Mouse (Mus musculus): ENCODE data around the gene Rock2.

The Rock2 gene
- long read RNA-seq, experiment 1, partial matches to known transcripts: 11 of 13 reads
- long read RNA-seq, experiment 1, other reads (novel, unspliced or antisense): 2 of 13 reads
- long read RNA-seq, experiment 2, partial matches to known transcripts: 15 of 22 reads
- long read RNA-seq, experiment 2, other reads (novel, unspliced or antisense): 7 of 22 reads

DNA sequence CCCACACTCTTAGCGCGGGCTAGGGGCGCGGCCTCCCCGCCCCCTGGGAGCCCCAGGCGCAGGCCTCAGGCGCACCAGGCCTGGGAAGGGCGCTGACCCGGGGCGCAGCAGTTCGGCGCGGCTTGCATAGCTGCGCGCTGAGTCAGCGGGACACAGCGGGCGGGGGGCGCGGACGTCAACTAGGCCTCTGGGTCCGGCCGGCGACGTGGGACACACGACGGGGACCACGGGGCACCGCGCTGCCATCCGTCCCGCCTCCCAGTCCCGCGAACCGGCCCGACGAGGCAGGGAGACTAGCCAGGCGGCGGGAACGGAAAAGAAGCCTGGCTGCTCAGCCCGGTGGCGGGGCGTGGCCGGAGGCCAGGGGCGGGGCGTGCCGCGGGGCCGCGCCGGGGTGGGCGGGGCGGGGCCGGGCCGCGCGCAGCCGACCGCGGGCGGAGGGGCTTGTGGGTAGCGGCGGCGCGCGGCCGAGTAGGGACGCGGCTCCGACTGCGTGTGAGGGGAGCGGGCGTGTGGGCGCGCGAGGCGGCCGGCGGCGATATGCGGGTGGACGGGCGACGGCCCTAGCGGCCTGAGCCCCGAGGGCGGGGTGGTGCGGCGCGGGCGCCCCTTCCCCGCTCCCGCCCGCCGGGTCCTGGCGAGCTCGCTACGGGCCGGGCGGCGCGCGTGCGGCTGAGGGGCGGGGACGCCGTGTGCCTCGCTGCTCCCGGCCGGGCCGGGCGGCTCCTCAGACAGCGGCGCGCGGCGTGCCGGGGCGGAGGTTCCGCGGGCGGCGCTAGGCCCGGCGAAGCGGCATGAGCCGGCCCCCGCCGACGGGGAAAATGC lies at the start of gene Rock2:
Gene Rock2 (plus strand): TSS at position 500 of the 825 bp plus-strand sequence.
- intact Hi-C loops (cut with DNase I): loop anchor here (5.0 kb wide), 1 partner anchor 67 kb away; no protein-coding TSS in a partner anchor

DNA sequence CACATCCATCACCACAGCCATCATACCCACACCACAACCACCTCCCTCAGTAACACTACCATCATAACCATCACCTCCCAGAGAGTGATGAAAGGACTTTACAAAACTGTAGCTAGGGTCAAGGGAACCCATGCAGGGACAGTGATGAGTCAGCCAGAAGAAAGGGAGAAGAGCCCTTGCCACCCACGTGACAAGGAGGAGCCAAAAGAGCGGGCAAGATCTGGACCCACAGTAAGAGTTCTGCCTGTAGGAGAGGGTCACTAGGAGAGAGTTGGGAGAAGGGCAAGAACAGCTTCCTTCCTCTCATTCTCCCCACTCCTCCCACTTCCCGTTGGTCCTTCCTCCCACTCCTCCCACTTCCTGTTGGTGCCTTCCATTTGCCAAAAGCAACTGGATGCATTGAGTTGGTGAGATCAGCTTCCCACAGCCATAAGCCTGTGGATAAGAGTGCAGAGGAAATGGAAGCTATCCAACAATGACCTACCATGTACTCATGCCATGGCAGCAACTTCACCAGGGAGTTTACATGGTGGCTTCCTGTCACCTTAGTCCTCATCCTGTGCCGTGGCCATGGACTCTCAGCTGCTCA lies 47.4 kb upstream of the Rock2 start:
- intact Hi-C loops (cut with DNase I): no loop called here

DNA sequence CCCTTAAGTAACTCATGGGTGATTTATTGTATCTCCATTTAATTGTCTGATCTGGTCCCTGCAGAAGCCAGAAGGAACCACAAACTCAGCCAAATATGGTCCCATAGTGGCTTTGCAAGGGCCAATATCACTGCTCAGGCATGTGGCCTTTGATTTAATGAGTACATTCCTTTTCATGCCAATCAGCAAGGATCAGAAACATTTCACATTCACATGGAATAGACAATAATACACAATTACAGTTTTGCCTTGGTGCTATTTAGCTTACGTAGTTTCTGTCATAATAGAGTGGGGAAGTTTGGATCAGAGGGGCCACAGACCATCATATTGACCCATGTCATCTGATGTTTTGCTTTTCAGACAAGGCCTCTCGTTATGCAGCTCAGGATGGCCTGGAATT lies 46.2 kb upstream of the Rock2 start:
- intact Hi-C loops (cut with DNase I): no loop called here

DNA sequence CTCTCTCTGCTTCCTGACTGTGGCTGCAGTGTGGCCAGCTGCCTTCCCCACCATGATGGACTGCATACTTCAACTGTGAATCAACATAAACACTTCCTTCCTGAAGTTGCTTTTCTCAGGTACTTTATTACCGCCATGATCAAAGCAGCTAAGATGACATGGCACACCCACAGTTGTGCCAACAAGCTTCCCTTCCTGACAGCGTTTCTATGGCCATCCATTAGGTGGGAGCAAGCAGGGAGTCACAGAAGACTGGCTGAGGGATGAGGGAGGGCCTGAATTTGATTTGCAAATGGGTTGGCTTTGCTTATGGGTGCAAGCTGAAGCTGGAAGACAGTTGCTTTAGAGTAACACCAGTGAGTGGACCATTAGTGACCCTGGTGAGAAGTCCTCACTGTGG lies 44.9 kb upstream of the Rock2 start:
- intact Hi-C loops (cut with DNase I): no loop called here

DNA sequence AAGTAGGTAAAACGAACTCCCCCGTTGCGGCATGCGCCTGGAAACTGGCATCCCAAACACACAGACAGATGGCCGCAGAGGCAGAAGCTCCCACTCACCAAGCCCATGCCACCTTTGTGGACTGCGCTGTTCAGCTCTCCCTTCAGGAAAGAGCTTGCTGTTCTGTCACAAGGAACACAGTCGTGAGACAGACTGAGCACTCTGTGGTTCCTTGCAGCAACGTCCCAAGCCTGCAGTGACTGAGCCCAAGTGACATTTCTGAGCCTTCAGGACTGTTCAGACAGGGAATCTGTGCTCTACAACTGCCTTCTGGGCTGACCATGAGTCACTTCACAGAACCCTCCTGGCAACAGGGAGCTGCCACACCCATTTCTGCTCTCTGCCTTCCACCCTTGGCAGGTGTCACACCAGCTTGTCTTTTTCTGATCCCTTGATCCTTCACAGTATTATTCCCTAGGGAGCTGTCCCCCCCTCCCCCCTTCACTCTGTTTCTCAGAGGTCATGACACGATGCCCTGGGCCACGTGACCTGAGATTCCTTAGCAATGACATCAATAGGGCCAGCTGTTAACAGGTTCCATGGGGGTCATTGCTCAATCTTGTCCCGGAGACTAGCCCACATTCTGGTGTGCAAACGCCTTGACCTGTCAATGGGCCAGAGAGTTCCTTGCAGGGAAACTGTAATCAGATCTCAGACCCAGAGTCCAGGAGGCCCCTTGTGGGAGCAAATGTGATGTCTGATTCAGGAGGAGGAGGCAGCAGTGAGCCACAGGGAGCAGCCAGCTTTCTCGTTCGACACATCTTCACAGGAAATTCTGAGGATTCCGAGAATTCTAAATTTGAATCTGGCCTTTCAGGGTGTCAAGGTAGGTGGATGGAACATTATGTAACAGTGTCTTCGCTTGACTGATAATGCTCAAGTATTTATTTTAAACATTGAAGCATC lies 44.0 kb upstream of the Rock2 start:
- intact Hi-C loops (cut with DNase I): no loop called here

DNA sequence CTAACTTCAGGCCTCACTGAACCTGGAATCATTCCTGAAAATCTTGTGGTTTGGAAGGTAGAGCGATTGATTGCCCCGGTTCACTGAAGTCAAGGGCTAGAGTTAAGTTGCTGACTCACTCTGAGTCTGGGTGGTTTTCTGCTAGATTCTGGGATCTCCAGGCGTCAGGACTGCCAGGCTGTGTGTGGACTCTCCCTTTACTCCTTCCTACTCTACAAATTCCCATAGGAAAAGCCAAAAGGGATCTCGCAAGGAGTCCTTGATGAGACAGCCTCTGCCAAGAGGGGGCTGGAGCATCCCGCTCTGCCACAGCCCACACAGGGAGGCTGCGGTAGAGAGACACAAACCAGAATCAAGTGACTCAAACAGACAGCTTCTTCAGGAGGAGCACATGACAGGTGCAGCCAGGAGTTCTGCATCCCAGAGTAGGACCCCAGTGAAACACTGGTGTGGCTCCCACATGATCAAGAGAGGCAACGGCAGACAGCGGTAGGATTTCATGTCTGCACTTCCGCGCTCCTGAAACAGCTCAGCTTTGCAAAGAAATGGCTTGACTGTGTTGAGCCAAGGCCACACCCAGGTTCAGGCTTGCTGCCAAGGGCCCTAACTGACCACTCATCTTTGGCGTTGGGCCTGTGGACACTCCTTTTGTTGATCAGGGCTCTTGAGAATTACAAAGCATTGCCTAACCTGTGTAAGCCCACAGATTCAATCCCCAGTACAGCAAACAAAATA lies 41.1 kb upstream of the Rock2 start:
- intact Hi-C loops (cut with DNase I): no loop called here

DNA sequence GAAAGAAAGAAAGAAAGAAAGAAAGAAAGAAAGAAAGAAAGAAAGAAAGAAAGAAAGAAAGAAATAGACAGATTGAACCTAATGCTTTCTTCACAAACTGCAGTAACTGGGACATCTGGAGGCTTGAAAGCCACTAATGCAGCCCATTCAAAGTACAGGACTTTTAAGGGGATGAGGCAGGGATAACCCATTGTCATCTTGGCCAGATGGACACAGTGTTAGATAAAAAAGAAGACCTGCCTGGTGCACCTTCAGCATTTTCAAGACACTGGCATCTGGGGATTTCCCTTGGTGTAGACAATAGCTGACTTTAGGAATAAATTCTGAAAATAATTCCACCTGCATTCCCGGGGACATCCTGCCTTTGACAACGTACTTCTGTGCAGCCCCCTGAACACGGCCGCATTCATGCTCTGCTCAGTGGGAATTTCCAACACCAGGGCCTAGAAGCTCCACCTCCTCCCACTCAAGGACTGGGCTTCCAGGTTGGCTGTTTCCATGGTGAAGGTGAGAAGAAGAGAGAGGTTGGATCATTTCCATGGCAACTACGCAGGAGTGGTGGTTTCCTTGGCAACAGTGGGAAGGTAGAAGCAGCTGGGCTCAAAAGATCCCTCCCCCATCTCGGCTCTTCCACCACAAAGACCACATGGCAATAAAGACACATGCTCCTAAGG lies 38.9 kb upstream of the Rock2 start:
- intact Hi-C loops (cut with DNase I): no loop called here

DNA sequence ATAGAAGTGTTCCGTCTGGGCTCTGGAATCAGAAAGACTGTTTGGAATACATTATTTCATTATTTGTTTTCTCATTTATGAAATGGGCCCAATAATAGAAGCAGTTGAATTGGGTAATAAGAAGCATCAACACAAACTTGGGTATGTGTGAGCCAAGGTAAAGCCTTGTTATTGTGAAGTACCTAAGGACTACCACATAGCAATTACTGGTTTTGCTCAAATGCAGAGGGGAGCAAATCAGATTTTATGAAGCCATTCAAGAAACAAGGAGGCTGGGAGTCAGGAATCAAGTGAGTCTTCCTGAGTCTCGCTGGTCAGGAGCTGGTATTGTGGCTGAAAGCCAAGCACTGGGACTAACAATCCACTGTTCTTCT lies 38.4 kb upstream of the Rock2 start:
- intact Hi-C loops (cut with DNase I): no loop called here

DNA sequence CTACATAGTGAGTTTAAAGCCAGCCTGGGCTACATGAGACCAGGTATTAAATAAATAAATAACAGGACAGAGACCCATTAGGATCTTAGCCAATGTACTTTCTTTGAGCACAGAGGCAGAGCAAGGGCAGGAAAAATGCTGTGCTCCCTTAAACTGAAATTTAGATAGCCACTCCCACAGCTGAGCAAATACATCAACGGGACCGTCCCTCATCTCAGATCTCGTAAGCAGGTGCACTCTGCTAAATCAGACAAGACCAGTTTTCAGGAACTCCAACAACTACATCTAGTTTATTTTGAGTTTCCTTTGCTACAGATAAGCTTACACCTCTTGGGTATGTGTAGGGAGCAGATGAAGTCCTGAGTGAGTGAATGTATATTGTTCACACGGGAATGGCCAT lies 36.6 kb upstream of the Rock2 start:
- intact Hi-C loops (cut with DNase I): no loop called here

DNA sequence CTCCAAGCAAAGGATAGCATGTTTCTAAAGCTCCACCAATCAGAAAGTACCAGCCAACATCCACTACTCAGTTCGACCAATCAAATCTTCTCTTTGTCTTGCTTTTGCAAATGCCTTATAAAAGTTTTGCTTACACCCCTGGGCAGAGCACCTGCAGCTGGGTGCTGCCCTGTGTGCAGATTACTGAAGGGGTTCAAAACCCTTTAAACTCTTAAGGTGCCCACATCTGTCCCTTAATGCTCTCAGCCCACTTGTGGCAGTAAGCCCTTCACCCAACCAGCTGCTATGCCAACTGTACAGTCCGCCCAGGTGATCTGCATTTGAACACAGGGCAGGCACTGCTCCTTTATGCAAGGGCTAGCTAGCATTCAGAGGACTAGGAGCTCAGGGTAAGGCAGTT lies 34.9 kb upstream of the Rock2 start:
- intact Hi-C loops (cut with DNase I): no loop called here

DNA sequence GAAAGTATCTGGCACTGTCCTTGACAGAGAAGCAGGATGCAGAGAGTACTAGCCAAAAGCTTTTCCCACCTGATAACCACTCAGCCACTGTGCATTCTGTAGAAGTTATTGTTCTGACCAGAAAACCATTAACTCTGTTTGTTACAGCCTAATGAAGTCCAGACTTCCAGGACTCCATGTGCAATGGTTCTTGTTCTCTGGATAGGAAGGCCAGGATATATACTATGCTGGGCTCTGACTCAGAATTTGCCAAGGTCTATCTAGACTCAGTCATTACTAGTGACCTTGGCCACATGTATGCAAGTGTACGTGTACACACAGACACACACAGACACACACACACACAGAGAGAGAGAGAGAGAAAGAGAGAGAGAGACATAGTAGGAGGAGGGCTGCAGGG lies 34.2 kb upstream of the Rock2 start:
- intact Hi-C loops (cut with DNase I): no loop called here

DNA sequence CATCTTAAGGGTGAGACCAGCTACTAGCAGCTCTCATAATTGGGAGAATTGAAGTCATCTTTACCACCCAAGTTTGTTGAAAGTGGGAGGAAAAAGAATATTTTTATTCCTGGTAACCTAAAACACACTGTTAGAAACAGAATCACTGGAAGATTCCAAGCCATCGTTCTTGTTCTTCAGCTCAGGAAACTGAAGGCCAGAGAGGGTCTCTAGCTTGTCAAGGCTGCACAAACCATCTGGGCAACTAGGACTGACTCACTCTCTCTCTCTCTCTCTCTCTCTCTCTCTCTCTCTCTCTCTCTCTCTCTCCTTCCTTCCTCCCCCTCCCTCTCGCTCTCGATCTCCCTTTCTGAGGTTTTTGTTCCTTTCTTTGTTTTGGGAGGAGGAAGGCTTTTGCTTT lies 33.7 kb upstream of the Rock2 start:
- intact Hi-C loops (cut with DNase I): no loop called here

DNA sequence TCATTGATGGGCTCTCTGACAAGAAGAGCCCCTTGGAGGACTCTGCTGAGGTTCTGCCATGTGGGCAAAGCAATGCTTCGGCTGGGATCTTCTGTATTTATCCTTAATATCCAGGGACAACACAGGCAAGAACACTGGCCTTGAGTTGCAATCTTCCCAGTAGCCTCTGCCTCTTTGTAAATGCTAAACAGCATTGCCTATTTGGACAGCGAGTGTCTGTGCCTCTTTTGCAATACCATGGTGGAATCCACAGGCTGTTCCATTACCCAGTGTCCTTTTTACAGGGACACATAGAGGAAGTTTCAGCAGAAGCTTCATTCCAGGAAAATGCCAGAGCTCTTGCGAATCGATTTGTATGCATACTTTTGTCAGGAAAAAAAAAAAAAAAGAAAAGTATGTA lies 30.2 kb upstream of the Rock2 start:
- intact Hi-C loops (cut with DNase I): no loop called here

DNA sequence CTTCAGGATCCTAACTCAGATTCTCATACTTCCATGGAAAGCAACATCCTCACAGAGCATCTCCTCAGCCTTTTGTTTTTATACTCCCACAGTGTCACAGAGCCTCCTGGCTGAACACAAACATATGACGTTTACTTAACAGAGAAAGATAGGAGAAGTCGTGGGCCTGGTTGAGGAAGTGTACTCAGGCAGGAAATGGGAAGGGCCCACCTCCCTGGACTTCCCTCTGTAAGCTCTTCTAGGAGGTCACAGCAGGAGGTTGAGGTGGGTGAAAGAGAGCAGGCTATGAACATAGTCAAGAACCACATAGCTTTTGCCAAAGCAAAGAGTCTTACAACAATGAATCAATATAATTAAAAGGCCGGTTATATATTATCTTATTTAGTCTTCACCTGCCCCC lies 28.8 kb upstream of the Rock2 start:
- intact Hi-C loops (cut with DNase I): no loop called here

DNA sequence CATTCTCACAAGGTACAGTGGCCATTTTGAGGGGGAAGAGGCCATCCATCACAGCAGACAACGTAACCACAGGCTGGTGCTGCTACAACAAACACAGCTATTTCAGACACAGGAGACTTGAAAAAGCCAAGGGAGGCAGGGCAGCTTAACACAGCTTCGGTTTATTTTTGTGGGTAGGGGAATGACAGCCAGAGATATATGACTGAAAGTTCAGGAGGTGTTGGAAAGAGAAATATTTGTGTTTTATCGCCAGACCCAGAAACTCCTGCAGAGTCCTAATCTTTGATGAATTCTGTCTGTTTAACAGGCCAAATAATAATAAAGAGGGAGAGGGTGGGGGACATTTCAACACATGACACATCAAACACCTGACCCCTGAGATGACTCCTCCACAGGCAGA lies 28.2 kb upstream of the Rock2 start:
- intact Hi-C loops (cut with DNase I): no loop called here

DNA sequence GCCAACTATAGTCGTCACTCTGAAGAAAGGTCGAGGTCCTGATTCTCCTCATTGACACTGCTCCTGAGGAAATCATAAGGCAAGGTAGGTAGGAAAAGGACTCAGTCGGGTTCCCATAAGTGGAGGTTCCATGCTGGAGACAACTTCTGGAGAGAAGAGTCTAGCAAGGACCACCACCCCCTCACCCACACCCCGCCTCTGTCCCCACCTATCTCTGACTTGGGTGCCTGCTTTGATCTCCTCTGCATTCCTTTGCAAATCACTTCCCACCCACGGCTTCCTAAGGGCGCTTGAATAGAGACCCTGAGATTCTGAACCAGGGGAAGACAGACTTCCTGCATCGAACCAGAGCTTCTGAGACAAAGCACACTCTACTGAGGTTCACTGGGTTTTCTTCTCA lies 27.4 kb upstream of the Rock2 start:
- intact Hi-C loops (cut with DNase I): no loop called here

DNA sequence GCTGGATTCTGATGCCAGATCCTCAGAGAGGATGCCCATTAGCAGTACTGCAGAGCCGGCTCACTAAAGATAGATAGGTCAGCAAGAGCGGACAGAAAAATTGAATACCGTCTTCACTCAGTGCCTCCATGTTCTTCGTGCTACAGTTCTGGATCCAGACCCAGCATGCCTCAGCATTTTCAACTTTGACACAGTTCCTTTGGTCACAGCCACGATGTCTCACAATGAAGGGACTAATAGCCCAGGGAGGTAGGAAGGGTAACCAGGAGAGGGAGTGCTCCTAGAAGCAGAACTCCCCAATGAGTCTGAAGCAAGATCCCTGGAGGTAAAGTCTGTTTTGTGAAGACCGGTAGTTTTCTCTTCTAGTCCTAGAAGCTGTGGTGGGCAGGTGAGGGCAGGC lies 26.1 kb upstream of the Rock2 start:
- intact Hi-C loops (cut with DNase I): no loop called here

DNA sequence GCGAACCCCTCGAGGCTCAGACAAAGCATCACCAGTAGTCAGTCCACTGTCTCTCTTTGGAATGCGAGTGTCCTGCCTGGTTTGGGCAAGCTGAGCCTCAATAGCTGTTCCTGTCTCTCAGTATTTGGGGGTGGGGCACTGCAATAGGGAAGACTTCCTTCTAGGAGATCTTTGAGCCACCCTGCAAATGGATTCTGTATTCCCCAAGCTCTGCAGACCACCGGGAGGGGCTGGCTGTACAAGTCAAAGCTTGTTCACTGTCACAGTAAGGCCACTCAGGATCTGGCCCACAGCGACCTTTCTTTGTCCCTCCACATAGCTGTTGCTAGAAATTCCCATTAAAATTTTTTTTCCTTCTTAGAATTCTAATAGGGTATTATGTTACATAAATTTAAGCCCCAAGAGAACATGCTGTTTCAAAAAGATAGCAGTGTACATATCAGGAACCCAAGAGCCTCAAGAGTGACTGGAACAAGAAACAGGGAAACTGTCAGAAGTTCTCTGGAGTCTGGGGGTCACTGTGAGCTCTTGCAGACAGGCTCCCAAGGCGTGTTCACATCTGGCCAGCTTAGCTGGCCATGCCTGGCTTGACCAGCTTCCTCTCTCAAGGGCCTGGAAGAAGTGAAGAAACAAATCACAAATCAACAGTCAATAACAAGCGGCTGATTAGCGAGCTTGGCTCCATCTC lies 25.5 kb upstream of the Rock2 start:
- intact Hi-C loops (cut with DNase I): no loop called here

DNA sequence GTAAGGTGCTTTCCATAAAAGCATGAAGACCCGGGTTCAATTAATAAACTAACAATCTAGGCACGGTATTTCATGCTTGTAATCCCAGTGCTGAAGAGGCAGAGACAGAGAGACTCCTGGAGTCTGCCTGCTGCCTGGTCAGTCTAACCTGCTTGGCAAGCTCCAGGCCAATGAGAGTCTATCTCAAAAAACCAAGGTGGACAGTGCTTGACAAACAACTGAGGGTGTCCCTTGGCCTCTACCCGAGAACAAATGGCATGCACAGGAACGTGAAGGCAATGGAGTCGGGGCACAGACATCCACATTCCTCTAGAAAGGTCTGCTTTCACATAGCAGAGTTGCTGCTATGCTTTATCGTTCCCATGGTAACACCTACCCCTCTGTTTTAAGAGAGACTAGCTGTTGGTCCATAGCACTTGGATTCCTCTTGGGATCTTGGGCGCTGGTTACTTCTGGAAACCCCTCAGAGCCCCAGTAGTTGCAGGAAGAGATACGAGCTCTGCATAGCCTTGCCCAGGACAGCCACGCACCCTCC lies 24.8 kb upstream of the Rock2 start:
- intact Hi-C loops (cut with DNase I): no loop called here
